Mouse (Mus musculus): ENCODE results near the gene Tnpo1.
"Not testable (repeated sequence)": the region's sequence is repeated elsewhere in the genome, so short reads cannot be mapped to it uniquely, and the experiment has no call there.

Gene Tnpo1

DNA sequence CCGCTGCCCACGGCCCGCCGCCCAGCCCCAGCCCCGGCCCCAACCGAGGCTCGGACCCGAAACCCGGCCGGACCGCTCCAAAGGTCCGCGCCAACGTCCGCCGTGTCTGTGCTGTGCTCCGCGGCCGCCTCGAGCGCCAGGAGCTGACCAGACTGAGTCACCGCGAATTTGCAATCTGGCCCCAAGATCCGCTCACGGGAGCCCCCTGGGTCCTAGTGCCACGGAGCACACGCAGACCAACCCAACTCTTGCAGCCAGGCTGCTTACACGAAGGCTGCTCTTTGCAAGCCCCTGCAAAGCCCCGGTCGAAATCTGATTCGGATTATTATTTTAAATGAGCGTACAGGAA lies 35.3 kb downstream of the Tnpo1 start:
- DNase-seq (ENCODE audit: low read depth, low spot score) = peak; percentile 73

DNA sequence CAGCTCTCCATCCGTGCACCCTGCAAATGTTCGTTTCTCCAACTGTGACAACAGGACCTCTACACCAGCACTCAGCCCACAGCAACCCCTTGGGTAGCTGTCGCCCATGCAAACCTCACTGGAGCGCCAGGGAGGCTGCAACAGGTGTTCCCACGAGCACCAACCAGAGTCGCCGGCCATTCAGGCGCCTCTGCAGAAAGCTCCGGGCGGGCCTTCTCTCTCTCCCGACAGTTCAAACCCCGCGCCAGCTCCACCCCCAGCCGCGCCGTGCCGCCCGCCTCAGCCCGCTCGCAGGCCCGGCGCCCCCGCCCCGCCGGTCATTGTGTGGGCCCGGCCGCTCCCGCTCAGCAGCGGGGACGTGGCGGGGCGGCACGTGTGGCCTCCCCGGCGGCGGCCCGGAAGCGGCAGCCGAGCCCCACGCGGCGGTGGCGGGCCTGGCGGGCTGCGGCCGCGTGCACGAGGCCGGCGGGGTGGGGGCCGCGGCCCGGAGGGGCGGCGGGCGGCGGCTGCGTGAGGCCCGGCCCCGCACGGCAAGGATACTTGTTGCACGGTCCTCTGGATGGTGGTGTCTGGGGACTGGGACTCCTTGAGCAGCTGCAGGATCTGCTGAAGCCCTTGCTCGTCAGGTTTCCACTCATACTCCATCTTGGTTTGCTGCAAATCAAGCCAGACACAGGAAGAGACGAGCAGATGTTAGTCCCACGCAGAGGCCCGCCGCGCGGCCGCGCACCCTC lies 35.9 kb downstream of the Tnpo1 start:
- no peak for DNase-seq (ENCODE audit: low read depth, low spot score)

DNA sequence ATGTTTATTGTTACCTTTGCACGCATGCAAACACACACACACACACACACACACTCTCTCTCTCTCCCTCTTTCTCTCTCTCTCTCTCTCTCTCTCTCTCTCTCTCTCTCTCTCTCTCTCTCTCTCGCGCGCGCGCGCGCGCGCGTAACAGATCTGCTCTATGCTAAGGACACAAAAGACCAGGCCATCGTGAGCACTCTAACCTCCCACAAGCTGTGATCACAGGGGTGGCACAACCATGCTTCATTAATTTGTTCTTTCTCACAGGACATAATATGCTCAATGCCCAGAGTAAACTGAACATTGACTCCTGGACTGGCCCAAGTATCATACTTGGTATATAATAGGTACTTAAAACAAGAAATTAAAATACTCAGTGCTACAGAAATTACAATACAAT lies 37.0 kb downstream of the Tnpo1 start:
- DNase-seq (ENCODE audit: low read depth, low spot score) = no peak

DNA sequence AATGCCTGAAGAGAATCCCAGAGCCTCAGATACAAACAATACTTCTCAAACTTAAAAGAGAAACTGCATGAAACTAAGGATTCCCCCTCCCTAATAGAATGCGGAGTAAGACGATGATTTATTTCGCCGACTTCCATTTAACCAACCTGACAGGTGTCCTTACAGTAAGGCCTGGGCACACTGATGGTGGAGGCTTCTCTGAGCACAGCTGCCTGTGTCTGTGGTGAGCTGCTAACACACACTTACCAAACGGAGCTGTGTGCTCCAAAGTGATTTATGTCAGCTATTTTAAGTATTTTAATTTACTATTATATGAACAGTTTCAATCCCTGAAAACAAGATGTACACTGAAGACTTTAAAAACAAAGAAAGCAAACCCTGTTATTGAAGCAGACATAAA lies 42.4 kb downstream of the Tnpo1 start:
- no peak for DNase-seq (ENCODE audit: low read depth, low spot score)

DNA sequence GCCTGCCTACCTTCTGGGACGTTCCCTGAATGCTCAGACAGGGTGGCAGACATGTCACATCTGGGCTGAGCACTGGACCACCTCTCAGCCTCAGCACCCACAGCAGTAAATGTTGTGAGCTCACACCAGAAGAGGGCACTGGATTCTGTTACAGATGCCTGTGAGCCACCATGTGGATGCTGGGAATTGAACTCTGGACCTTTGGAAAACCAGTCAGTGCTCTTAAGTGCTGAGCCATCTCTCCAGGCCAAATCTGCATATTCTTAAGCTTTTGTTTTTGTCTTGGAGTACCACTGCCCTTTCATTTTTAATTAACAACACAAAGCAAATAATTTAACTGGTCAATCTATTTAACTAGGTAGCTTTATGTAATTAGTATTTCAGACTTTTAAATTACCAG lies 44.2 kb downstream of the Tnpo1 start:
- no peak for DNase-seq (ENCODE audit: low read depth, low spot score)

DNA sequence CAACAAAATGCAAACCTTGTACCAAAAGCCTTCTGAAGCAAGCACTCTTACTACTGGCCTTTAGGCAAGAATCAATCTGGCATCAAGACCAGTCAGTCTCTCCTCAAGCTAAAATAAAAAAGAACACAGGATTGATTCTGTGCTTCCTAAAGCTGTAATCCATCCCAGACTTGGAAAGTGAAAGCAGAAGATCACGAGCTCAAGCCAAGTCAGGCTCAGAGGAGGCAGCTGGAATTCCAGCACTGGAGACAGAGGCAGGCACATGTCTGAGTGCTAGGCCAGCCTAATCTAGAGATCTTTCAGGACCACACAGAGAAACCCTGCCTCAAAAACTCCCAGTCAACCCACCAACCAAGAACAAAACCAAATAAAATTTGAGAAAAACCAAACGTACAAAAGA lies 45.8 kb downstream of the Tnpo1 start:
- peak; percentile 62 for DNase-seq (ENCODE audit: low read depth, low spot score)

DNA sequence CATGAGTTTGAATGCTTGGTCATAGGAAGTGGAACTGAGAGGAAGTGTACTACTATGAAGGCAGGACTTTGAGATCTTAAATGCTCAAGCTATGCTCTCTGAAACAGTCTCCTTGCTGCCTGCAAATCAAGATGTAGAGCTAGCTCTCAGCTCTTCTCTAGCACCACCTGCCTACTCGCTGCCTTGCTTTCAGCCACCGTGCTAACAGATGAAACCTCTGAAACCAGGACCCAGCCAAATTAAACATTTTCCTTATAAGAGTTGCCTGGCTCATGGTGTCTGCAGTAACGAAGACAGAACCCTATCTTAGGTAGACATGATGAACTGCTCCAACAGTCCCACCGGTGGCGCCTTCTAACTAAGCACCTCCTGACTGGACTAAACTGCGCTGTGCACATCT lies 46.8 kb downstream of the Tnpo1 start:
- DNase-seq (ENCODE audit: low read depth, low spot score) = no peak

DNA sequence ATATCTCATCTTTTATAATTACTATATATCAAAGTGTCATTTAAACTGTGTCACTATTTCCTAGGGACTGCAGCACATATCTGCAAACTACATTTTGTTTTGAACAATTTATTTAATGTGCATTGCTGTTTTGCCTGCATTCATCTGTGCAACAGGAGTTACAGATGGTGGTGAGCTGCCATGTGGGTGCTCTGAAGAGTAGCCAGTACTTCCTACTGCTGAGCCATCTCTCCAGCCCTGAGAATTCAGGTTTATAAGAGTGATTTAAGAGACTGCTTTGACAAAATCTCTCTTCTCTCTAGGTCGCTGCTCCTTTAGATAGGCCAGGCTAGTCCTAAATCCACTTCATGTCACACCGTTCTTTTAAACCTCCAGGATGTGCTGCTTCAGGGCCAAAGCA lies 49.0 kb downstream of the Tnpo1 start:
- no peak for DNase-seq (ENCODE audit: low read depth, low spot score)

DNA sequence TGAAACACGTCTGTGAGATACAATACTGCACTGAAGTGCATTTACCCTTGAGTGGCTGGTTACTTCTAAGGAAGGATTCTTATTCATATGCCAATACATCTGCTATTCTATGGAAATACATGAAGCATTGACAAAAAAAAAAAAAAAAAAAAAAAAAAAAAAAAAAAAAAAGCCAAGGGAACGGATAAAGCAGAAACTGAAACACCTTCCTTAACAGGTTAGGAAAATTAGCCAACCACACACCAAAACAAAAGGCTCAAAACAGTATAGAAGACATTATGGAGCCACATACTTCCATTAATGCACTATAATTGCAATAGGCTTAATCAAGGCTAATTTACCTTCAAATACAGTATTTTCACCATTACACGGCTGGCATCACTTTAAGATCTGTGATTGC lies 51.5 kb downstream of the Tnpo1 start:
- no peak for DNase-seq (ENCODE audit: low read depth, low spot score)

DNA sequence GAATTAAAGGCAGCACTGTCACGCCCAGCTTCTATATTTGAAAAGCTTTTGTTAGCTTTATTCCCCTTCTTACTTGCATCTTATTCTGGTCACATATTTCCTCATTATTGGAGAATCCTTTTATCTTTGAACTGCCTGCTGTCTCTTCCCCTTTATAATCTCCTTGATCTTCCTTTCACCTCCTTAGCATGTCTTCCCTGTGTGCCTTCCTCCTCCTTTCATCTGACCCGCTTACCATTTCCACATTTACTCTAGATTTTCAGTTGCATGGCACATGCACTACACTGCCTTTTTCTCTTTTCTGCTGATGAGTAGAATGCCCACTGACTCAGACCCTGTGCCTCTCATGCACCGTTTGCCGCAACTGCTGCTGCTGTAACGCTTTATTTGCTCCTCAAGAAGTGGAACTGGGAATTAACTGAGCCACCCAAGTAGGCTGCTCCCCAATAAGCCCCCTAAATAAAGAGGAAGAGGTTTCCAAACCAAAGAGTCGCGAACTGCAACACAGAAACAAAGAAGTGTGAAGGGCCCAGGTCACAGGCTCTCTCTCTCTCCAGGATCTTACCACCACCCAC lies 53.8 kb downstream of the Tnpo1 start:
- DNase-seq (ENCODE audit: low read depth, low spot score) = no peak

DNA sequence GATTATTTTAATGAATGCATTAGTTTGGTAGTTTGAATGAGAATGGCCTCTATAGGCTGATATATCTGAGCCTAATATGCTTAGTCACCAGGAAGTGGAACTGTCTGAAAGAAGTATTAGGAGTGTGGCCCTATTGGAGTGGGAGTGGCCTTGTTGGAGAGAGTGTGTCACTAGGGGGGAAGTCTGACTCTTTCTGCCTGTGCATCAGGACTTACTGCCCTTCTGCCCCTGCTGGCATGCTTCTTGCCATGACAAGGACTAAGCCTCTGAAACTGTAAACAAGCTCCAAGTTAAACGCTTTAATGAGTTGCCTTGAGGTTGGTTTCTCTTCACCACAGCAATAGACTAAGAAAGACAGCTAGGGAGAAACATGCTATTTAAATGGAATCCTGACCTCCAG lies 54.9 kb downstream of the Tnpo1 start:
- DNase-seq (ENCODE audit: low read depth, low spot score) = no peak

DNA sequence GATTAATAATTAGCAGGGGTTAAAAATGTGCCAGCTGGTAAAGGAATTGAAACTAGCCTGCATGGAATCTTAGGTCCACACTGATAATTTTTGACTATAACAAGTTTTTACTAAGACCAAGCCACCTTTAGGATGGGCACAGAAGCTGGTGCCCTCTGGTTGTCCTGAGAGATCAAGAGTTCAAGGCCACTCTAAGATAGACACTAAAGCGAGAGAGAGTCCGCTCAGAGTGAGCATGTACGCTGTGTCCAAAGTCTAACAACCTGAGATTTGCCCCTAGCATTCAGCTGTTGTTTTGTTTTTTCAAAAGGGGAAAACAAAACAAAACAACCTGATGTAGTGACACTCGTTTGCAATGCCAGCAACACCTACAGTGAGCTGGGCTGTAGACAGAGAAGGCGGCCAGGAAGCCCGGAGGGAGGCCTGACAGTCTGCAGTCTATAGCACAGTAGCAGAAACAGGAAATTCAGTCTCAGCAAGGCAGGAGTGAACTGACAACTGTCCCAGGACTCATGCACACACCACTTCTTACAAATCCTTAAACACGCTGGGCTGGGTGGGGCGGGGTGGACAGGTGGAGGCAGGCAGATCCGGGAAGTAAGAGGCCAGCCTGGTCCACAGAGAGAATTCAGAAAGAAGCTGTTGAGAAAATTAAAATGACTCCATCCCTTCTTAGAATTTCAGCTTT lies 57.8 kb downstream of the Tnpo1 start:
- DNase-seq (ENCODE audit: low read depth, low spot score) = no peak

DNA sequence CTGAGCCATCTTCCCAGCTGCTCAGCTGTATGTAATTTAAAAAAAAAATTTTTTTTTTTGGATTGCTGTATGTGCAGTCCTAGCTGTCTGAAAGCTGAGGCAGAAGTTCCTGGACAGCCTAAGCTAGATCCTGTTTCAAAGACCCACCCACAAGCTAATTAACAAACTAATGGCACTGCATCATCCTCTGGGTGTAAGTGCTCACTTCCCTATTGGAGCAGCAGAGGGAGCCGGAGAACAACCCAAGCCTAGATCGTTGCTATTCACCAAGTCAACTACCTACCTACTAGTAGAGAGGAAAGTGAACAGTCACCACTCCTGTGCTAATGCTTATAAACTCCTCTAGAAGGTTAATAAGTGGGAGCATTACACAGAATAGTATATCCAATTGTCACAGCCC lies 58.4 kb downstream of the Tnpo1 start:
- peak; percentile 58 for DNase-seq (ENCODE audit: low read depth, low spot score)

DNA sequence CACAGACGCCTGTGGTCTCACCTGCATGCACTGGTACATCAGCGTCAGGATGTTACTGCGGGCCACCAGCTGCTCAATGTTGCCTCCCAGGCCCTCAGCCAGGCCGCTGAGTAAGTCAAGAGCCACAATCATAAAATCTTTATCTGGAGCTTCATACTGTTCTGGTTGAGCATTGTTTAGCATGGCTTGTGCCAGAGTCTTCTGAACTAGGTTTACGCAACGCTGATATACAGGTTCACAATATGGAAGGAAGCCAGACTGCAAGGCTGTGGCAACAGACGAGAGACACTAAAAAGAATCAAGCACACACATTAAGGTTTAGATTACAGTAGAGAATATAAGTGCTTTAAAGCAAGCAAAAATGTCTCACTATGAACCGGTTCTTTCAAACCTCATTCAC lies 70.9 kb downstream of the Tnpo1 start:
- DNase-seq (ENCODE audit: low read depth, low spot score) = no peak

DNA sequence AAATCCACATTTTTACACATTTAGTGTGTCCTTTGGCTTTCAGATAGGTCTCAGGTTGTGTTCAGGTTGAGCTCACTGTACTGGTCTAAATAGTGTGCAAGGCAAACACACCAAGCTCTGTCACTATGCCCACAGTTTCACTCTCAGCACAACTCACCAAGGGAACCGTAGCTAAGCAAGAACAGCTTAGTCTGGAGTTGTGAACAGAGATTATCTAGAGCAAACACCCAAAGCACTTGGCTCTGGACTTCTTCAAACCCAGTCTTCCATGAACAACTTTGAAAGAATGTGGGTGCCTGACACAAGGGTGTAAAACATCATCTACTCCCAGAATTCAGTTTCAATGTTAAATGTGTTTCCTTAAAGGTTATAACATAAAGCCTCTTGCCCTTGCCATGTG lies 80.4 kb downstream of the Tnpo1 start:
- DNase-seq (ENCODE audit: low read depth, low spot score) = no peak

DNA sequence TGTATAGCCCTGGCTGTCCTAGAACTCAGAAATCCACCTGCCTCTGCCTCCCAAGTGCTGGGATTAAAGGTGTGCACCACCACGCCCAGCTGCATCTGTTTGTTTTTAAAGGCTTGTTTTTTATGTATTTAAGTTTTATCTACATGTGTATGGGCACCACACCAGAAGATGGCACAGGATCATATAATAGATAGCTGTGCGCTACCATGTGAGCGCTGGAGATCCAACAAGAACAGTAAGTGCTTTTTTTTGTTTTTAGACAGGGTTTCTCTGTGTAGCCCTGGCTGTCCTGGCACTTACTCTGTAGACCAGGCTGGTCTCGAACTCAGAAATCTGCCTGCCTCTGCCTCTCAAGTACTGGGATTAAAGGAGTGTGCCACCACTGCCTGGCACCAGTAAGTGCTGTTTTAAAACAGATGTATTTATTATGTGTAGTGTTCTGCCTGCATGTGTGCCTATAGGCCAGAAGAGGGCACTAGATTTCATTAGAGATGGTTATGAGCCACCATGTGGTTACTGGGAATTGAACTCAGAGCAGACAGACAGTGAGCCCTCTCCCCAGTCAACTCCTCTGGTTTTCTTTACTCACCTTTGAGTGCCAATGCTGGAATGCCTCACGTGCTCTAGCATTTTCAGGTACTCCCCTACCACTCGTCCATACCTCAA lies 89.6 kb downstream of the Tnpo1 start:
- no peak for DNase-seq (ENCODE audit: low read depth, low spot score)

DNA sequence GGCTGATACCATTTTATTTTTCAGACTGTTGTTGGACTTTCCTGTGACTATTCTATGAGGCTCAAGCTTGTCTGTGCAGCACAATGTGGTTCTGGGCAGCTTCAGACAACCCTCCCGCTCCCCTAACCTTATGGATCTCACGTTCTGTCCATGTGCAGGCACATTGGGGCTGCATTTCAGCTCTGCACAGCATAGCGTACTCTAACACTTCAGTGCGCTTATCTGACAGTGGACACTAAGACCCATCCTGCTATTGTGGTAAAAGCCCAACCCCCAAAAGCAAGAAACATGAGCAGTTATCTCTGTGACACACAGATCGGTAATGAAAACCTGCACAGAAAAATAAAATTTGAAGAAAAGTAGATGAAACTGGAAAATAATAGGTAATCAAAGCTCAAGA lies 90.4 kb downstream of the Tnpo1 start:
- DNase-seq (ENCODE audit: low read depth, low spot score) = no peak

DNA sequence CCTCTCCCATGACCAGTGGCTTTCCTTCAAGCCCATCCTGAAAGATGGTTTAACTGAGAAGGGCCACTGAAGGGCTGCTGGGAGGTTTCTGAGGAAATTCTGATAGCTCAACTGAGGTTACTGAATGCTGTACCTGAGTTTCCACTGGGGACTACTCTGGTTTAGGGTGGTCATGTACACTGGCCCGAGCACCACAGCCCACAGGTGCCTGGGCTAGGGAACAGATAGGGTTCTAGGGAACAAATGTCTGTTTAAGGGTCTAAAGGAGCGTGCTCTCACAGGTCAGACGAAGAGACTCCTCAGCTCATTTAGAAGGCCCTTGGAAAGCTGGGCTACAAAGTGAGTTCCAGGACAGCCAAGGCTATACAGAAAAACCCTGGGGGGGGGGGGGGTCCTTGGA lies 91.5 kb downstream of the Tnpo1 start:
- no peak for DNase-seq (ENCODE audit: low read depth, low spot score)

DNA sequence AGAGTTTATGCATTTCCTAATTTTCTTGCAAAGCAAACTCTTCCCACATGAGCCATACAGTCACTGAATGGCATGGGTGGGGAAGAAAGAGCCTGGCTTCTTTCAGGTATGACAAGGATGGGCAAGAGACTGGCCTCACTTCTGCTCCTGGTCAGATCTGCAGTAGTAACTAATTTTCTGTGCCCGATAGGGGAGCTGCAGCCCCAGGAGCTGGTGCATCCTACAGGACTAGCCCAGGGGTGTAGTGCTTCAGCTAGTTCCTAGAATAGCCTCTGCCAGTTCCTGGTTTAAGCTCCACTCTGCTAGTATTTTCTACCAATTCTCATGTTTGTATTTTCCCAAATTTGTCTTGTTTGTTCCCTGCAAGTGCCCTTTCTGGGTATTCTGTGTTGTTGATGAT lies 92.0 kb downstream of the Tnpo1 start:
- no peak for DNase-seq (ENCODE audit: low read depth, low spot score)

DNA sequence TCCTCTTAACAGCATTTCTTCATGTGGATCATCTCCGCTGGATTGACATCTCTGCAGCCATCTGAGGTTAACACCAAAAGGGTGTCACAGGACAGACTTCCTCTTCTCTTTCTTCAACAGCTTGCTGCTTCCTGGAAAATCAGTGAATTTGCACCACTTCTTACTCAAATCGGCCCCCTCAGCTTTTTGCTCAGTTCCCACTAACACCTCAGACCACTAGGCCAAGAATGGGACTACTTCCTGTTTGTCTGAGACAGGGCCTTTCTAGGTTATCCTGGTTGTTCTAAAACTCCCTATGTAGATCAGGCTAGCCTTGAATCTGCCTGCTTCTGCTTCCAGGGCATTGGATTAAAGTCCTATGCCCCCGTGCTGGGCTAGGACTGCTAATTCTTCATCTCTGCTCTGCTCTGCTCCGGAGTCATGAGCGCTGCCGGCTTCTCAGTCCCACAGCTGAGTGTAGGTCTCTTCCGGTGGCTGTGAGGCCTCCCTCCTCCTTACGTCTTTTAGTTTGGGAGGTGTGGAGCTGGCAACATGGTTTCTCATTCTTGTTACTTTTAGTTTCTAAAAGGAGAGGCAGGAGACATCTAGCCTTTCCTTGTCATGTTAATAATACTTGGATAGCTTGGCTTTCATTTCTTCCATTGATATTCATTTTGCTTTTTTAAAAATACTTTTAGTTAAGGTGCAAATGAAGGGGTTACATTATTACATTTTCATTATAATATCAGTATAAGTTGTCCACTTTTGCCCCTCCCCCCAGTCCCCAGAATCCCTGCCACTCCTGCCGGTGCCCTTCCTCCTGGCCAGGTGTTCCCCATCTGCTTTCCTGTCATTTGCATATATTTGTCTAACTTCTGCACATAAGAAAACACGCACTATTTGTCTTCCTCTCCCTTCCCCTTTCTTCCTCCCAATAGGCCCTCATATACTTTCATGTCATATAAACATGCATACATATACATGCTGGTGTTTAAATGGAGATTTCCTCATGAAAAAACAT lies 93.4 kb downstream of the Tnpo1 start:
- peak; percentile 20 for DNase-seq (ENCODE audit: low read depth, low spot score)

DNA sequence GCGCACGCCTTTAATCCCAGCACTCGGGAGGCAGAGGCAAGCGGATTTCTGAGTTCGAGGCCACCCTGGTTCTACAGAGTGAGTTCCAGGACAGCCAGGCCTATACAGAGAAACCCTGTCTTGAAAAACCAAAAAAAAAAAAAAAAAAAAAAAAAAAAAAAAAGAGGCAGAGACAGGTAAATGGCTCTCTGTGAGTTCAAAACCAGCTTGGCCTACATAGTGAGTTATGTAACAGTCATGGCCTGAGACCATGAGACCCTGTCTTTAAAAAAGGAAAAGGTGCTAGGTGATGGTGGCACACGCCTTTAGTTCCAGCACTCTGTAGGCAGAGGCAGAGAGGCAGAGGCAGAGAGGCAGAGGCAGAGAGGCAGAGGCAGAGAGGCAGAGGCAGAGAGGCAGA lies 97.2 kb downstream of the Tnpo1 start:
- not testable (repeated sequence) for DNase-seq (ENCODE audit: low read depth, low spot score)

DNA sequence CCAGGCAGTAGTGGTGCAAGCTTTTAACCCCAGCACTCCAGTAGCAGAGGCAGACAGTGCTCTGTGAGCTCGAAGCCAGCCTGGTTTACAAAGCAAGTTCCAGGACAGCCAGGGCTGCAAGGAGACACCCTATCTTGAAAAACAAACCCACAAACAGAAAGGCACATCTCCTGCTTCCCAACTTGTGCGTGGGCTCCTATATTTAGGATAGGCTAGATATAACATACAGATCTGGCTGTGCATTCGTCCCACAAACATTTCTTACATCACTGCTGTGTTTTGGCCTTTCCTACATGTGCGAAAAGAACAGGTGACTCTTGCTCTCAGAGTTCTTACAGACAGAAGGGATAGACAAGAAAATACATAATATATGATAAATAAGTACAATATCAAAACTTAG lies 100.6 kb downstream of the Tnpo1 start:
- DNase-seq (ENCODE audit: low read depth, low spot score) = no peak
